Mouse (Mus musculus): ENCODE data around the gene Gm10972.
"Not testable (repeated sequence)": the region's sequence is repeated elsewhere in the genome, so short reads cannot be mapped to it uniquely, and the experiment has no call there.

The Gm10972 gene

DNA sequence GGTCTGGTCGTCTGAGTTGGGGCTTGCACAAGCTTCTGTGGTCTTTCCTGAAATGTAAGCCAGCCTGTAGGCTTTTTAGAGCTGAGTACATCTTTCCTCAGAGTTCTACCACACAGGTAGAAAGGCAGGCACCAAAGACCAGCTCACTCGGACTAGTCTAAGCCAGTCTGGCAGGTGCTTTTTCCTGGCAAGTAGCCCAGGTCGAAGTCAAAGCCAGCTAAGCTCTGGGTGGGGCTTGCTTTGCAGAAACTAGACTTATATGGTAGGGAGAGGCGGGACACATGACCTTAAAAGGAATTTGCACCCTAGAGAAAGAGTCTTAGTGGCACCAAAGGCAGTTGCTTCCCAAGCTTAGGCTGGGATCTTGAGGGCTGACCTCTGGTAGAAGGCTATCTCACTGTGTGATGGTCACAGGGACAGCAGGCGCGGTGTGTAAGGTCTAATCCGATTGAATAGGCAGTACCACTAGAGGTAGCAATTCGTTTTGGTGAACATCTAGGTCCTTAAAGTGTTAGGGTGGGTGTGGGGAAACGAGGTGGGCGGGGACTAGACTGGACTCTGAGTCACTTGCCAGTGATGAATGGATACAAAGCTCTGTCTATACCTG lies 16.3 kb downstream of the Gm10972 start:
- DNase-seq (ENCODE audit: low spot score) = not testable (repeated sequence)

GRCm38 (mm10) chr3:94660841-94661240 lies 17.9 kb downstream of the Gm10972 start:
- not testable (repeated sequence) for DNase-seq (ENCODE audit: low spot score)

DNA sequence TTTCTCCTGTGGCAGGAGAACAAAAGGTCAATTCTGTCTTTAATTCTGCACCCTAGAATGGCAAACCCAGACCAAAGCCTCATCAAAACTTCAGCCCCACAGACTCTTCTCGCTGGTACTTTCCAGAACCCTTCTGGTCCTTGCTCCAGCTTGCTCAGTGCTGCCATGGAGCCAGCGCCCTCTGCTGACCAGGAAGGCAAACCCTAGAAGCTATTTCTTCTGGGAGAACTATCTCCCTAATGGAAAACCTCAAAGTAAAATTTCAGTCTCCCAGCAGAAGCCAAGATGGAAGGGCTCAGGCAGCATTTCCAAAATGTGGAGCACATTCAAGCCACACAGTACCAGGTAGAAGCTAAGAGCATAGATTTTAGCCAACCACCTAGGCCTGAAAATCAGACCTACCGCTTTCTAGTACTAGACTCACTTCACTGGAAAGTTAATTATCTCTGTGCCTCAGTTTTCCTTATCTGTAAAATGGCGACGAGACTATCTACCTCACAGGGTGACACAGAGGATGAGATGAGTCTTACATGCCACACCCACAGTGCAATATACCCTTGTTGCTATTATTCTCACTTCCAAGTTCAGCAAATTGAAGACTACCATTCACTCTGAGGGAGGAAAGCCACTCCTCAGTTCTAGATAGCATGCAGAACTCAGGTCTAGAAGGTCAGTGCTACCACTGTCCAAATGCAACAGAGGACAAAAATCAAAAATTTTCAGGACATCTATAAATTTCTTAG lies 22.3 kb downstream of the Gm10972 start:
- DNase-seq (ENCODE audit: low spot score) = not testable (repeated sequence)

DNA sequence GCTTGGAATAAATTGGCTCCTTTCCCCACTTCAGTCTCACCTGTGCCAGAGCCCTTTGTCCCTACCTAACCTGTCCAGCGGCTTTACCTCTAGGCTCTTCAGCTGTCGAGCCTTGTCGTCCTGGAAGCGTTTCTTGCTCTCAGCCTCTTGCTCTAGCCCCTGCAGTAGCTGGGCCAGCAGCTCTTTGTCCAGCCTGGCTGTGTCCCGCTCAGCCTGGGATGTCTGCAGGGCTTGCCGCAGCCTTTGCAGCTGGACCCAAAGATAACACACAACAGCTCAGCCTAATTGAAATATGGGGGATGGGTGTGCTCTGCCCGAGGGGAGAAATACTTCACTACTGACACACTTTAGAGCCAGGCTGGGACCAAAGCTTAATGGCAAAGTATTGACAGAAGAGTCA lies 23.0 kb downstream of the Gm10972 start:
- DNase-seq (ENCODE audit: low spot score) = not testable (repeated sequence)

DNA sequence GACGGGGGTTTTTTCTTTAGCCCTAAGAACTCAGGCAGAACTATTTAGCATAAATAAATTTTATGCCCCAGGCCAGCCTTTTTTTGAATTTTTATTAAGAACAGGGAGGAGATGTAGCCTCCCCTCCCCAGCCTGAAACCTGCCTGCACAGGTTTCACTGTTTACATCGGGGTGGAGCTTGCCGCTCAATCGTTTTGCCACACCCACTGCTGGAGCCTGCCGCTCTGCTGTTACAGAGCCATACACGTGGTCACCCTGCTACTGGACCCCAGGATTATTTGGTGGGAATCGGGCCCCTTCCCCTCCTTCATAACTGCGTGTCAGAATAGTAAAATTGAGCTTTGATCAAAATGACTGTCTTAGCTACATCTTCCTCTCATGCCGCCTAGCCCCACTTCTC lies 32.2 kb downstream of the Gm10972 start:
- not testable (repeated sequence) for DNase-seq (ENCODE audit: low spot score)

DNA sequence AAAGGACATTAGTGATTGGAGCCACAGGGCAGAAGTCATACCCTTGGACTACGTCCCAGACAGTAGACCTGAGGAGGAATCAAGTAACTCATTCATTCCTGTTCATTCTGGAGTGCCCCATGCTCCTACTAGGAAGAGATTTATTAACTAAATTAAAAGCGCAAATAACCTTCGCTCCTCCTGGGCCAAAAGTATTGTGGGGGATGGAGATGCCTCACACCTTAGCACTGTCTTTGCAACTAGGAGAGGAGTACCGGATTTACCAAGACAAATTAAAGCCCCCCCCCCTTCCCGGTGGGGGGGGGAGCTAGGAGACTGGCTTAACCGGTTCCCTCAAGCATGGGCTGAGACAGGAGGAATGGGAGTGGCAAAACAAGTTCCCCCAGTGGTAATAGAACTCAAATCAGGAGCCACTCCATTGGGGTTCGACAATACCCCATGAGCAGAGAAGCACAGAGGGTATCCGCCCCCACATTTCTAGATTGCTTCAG lies 36.5 kb downstream of the Gm10972 start:
- DNase-seq (ENCODE audit: low spot score) = no peak

- not testable (repeated sequence) for DNase-seq (ENCODE audit: low spot score)
These were observed 37.1 kb downstream of the Gm10972 start for GRCm38 (mm10) chr3:94680032-94680431.

DNA sequence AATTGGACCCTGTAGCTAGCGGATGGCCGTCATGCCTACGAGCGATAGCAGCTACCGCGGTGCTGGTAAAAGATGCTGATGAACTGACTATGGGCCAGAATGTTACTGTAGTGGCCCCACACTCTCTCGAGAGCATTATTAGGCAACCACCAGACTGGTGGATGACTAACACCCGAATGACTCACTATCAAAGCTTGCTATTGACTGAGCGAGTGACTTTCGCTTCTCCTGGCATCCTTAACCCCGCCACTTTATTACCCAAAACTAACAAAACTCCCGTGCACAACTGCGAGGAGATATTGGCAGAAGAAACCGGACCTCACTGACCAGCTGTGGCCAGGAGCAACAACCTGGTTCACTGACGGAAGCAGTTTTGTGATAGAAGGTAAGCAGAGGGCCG lies 37.9 kb downstream of the Gm10972 start:
- no peak for DNase-seq (ENCODE audit: low spot score)

DNA sequence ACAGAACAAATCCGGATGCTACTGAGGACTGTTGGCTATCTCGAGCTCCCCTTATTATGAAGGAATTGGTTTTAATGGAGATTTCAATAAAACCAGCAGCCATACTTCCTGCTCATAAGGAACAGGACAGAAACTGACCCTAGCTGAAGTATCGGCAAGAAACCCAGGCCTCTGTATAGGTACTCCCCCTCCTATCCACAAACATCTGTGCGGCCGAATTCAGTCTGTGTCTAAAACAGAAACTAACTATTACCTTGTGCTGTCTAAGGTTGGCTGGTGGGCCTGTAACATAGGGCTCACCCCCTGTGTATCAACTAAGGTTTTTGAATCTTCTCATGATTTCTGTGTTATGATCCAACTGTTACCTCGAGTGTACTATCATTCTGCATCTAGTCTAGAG lies 40.7 kb downstream of the Gm10972 start:
- no peak for DNase-seq (ENCODE audit: low spot score)

- DNase-seq (ENCODE audit: low spot score) = not testable (repeated sequence)
These were observed 43.3 kb downstream of the Gm10972 start for GRCm38 (mm10) chr3:94685989-94686772.

DNA sequence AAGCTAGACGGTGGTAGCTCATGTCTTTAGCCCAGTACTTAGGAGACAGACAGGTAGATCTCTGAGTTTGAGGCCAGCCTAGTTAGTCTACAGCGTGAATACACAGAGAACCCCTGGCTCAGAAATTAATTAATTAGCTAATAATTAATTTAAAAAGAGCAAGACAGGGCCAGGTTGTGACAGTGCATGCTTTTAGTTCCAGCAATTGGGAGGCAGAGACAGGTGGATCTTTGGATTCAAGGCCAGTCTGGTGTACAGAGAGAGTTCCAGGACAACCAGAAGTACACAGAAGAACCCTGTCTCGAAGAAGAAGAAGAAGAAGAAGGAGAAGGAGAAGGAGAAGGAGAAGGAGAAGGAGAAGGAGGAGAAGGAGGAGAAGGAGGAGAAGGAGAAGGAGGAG lies 45.8 kb downstream of the Gm10972 start:
- not testable (repeated sequence) for DNase-seq (ENCODE audit: low spot score)

GRCm38 (mm10) chr3:94689195-94689594 lies 46.3 kb downstream of the Gm10972 start:
- DNase-seq (ENCODE audit: low spot score) = not testable (repeated sequence)

- not testable (repeated sequence) for DNase-seq (ENCODE audit: low spot score)
These were observed 47.2 kb downstream of the Gm10972 start for GRCm38 (mm10) chr3:94690162-94690561.

DNA sequence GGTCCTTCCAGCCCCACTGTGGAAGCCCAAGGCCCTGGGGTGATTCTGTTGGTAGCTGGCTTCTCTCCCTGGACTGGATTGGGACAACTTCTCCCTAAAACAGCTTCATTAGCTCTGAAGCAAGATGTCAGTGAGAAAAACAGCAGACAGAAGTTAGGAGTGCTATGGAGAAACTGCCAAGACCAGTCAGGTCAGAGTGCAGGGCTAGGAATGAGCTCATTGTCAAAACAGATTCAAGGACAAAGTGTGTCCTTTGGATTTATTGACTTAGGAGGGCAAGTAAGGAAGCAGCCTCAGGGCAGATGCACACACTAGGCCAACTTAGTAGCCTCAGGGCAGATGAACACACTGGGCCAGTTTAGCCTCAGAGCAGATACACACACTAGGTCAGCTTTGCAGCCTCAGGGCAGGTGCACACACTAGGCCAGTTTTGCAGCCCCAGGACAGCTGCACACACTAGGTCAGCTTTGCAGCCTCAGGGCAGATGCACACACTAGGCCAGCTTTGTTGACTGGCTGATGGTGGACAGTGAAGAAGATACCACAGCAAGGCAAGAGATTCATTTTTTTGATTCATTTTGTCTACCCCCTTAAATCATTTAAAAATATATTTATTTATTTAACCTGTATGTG lies 47.8 kb downstream of the Gm10972 start:
- no peak for DNase-seq (ENCODE audit: low spot score)

- DNase-seq (ENCODE audit: low spot score) = not testable (repeated sequence)
These were observed 48.8 kb downstream of the Gm10972 start for GRCm38 (mm10) chr3:94691694-94692093.
